Mouse (Mus musculus) T-helper 2 cell (primary cell): Measurements from ENCODE around the gene Vmn1r217.
"Not testable (repeated sequence)": the region's sequence is repeated elsewhere in the genome, so short reads cannot be mapped to it uniquely, and the experiment has no call there.

ENCODE experiments used
- in situ Hi-C: fragments of 300-600 bp; cut with MboI, MseI; formaldehyde crosslinking; loops from one replicate; pipeline ENCODE4 v1.15.1; 2025; ENCODE audit warnings: high pct_unique_total_duplicates

Gene Vmn1r217

DNA sequence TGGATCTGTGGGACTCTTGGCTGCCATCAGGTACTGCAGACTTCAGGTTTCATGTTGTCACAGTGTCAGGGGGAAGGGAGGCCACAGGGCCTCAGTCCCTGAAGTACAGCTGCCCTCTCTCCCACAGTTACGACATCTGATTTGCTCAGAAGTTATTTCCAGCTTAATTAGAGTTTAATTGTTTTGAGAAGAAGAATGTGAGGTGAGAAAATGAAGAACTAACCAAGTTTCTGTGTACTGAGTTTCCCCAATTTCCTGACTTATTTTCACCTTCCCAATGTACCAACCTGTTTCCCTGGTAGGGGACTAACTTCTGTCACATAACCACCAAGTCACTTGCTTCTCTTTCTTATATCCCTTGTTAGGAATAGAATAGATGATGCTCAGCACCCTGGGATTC, at the start of gene Vmn1r217:
TSS of gene Vmn1r217 (minus strand) at position 101 of the 400 bp plus-strand sequence.
- in situ Hi-C loops, result not testable (repeated sequence)

DNA sequence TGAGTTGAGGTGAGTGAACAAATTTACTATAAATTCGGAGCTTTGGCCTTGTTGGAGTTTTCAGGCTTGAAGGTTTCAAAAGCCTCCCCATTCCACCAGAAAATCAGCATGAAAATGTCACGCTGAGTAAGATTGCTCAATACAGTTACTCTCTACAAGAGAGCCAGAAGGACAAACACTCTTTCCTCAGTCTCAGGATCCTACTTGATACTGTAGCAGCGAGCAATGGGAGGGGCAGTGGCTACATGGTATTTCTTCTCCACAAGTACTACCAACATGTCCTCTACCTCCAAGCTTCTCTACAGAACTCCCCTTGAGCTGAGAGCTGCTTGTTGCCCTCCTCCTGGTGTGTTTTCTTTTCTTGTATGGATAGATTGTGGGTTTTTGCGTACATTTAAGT, 48.4 kb upstream of the Vmn1r217 start:
- in situ Hi-C loops, result not testable (repeated sequence)

GRCm38 (mm10) chr13:23159012-23159411, 41.0 kb upstream of the Vmn1r217 start, which contains the start of gene Vmn1r219:
Gene Vmn1r219 (plus strand): TSS chr13:23159312.
- in situ Hi-C loops, result no loop called here

- in situ Hi-C loops, result no loop called here
Observed at GRCm38 (mm10) chr13:23157848-23158247, 39.8 kb upstream of the Vmn1r217 start.

DNA sequence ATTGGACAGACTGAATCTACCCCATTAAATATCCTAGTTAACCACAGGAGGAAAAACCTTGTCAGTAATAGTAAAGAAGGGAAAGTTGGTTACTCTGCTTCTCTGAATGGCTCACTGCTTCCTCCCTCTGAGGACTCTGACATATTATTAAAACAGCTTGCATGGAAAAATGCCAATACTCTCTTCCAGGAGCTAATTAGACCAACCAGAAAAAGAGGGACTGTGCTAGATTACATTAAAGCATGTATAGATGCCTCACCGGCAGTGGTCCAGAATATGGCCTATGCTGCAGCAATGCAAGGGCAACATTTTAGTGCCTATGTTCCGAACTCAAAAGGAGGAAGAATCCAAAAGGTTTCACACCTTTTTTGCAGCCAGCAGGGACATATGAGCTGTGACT, 20.9 kb upstream of the Vmn1r217 start:
- in situ Hi-C loops, result no loop called here

GRCm38 (mm10) chr13:23133501-23133900, 15.5 kb upstream of the Vmn1r217 start:
- in situ Hi-C loops, result no loop called here

DNA sequence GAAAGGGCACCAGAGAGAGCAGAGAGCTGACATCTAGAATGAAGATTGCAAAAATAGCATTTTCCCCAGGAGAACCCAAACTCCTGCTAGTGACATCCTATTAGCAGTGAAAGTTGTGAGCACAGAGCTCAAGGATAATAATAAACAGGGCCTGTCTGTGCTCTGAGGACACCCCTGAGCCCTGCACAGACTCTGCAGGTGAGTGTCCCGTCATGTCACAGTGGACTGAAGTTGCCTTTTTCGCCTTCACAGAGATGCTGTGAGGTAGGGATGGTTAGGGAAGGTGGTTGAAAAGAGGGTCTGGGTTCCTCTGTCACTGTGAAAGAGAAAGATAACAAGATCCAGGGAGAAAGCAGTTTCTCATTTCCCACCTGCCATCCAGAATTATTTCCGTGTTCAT, 15.1 kb upstream of the Vmn1r217 start, which contains the start of gene Vmn1r218:
TSS of gene Vmn1r218 (plus strand) at position 57 of the 400 bp plus-strand sequence.
- in situ Hi-C loops, result no loop called here

DNA sequence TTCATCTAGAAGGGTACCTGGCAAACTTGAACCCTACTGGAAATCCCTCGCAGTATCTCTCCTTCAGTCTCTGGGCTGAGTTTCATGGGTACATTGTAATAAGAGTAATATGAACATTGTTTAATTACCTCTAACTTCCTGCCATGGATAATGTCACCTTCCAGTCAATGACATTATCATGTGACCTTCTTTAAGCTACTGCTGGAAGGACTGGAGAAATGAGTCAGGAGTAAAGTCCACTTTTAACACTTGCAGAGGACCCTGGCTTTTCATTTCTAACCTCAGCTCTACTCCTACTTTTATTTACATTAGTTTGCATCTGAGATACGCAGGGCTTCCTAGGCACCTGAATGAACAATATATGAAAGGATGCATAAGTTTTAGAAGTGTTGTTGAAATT, 2.6 kb upstream of the Vmn1r217 start:
- in situ Hi-C loops, result no loop called here

GRCm38 (mm10) chr13:23094386-23094785, 23.6 kb downstream of the Vmn1r217 start:
- in situ Hi-C loops, result no loop called here

GRCm38 (mm10) chr13:23069312-23069711, 48.7 kb downstream of the Vmn1r217 start:
- in situ Hi-C loops, result no loop called here

GRCm38 (mm10) chr13:23067725-23068124, 50.3 kb downstream of the Vmn1r217 start, which contains the start of gene Vmn1r215:
Gene Vmn1r215 (plus strand): TSS chr13:23068025.
- in situ Hi-C loops, result no loop called here

GRCm38 (mm10) chr13:23057778-23058177, 60.2 kb downstream of the Vmn1r217 start:
- in situ Hi-C loops, result no loop called here
